Comparison of ENCODE assay signal across 11 mouse cellular contexts in genomic region chr11:52086204-52086864, GRCm38 (mm10). TPM values are rescaled to one million over a fixed set of nuclear protein-coding genes. Genes with fewer than 3 reads are reported as not detected.
DNase-seq lines count a peak whose midpoint lies in the region; ATAC-seq and TF ChIP-seq lines count a peak whose summit lies in the region.
"Had no signal": no experiment of that assay in that cellular context is flagged by ENCODE, and none has a peak within 500 bp of the region (broad histone marks: within the 10 kb centered on the region; RNA-seq: fewer than 3 reads in every experiment).

No protein-coding gene starts in this region.

- H3K27me3 ChIP-seq in intestine, embryonic 14.5 days (replicated peaks; ENCODE audit: control insufficient read depth, insufficient read depth, low read length), result no peaks in the 10 kb centered on the region
- no peaks in the 10 kb centered on the region for H3K27me3 ChIP-seq in intestine, postnatal 0 days (replicated peaks; ENCODE audit: control insufficient read depth, insufficient read depth, low read length)

- H3K9ac ChIP-seq in intestine, embryonic 14.5 days (ENCODE audit: low read length), result no peak overlapping the region
- H3K9ac ChIP-seq in intestine, postnatal 0 days (ENCODE audit: low read depth, low read length), result no peak overlapping the region

- no peaks in the 10 kb centered on the region for H3K36me3 ChIP-seq in intestine, embryonic 14.5 days (ENCODE audit: control insufficient read depth, insufficient read depth, low read length)
- H3K36me3 ChIP-seq in intestine, postnatal 0 days (ENCODE audit: control insufficient read depth, insufficient read depth), result no peaks in the 10 kb centered on the region

- no peak overlapping the region for H3K4me2 ChIP-seq in intestine, embryonic 14.5 days (ENCODE audit: low read length)
- H3K4me2 ChIP-seq in intestine, postnatal 0 days (replicated peaks; ENCODE audit: low read depth), result no peak overlapping the region

- WGBS in intestine, embryonic 14.5 days, result 35% methylated on average over 9 of the region's 9 CpGs
- 24% methylated on average over 9 of the region's 9 CpGs for WGBS in intestine, postnatal 0 days
- 7% methylated on average over 9 of the region's 9 CpGs for WGBS in olfactory bulb, adult 2 months

- 0 out of 2 replicates have a peak, but pooled peaks have one; percentile 5 for ATAC-seq in intestine, embryonic 14.5 days (replicated peaks; ENCODE audit: low FRiP score, low TSS enrichment, low read depth)
- no peak for ATAC-seq in intestine, postnatal 0 days
- ATAC-seq in erythroid progenitor cell, adult 5-6 weeks (replicated peaks; ENCODE audit: low FRiP score, poor library complexity, severe bottlenecking), result no peak

- no peak overlapping the region for H3K4me3 ChIP-seq in intestine, embryonic 14.5 days (ENCODE audit: low read depth, low read length)
- H3K4me3 ChIP-seq in intestine, postnatal 0 days (ENCODE audit: low read depth, low read length), result no peak overlapping the region
- no peak overlapping the region for H3K4me3 ChIP-seq in olfactory bulb, adult 2 months (ENCODE audit: insufficient read depth, low read depth, low read length)

- H3K27ac ChIP-seq in intestine, embryonic 14.5 days (ENCODE audit: low read depth), result peak overlapping the region; percentile 6; the same call in 1 of the 2 replicates
- H3K27ac ChIP-seq in intestine, postnatal 0 days (ENCODE audit: low read depth, low read length), result no peak overlapping the region
- peak overlapping the region; percentile 91 for H3K27ac ChIP-seq in olfactory bulb, adult 2 months (ENCODE audit: insufficient read depth, low read depth, low read length)

- no peak for TF ChIP-seq CTCF in intestine, postnatal 0 days (IDR thresholded peaks at IDR 0.05; ENCODE audit: low read depth)
- TF ChIP-seq CTCF in olfactory bulb, adult 2 months (IDR thresholded peaks at IDR 0.05; ENCODE audit: insufficient read depth, low read depth, low read length), result no peak

- no peak for DNase-seq in intestine, embryonic 14.5 days (ENCODE audit: low spot score)
- peak; percentile 47 to 72 for DNase-seq in frontal cortex, postnatal 36 days (ENCODE audit: low spot score in 2 of 2)
- DNase-seq in layer of hippocampus, postnatal 25 days (ENCODE audit: extremely low spot score in 1 of 2, low spot score in 1 of 2), result peak; percentile 16 to 39
- no peak for DNase-seq in c-Kit-positive CD71-positive TER-119-positive erythroid progenitor cells, embryonic 14.5 days (ENCODE audit: low spot score)
- DNase-seq in B cell, adult 2 months, result no peak

- TF ChIP-seq POLR2A in olfactory bulb, adult 2 months (IDR thresholded peaks at IDR 0.05; ENCODE audit: insufficient read depth, low read depth, low read length), result no peak

- peaks cover 10% of the 10 kb centered on the region; the same call in 1 of the 2 replicates for H3K4me1 ChIP-seq in intestine, embryonic 14.5 days (replicated peaks; ENCODE audit: control insufficient read depth, insufficient read depth, low read length)
- no peaks in the 10 kb centered on the region for H3K4me1 ChIP-seq in intestine, postnatal 0 days (replicated peaks; ENCODE audit: control insufficient read depth, insufficient read depth, low read length)
- H3K4me1 ChIP-seq in olfactory bulb, adult 2 months (ENCODE audit: control insufficient read depth, insufficient read depth, low read length), result peaks cover 14% of the 10 kb centered on the region

- no peaks in the 10 kb centered on the region for H3K9me3 ChIP-seq in intestine, embryonic 14.5 days (ENCODE audit: control insufficient read depth, low read length)
- H3K9me3 ChIP-seq in intestine, postnatal 0 days (ENCODE audit: control insufficient read depth), result no peaks in the 10 kb centered on the region

RNA-seq across cellular contexts. Expression of gene Ppp2ca, which starts 12.1 kb away (rescaled TPM):
- 83.9 and 87.8 TPM in 2 replicates for polyA plus RNA-seq in intestine, embryonic 14.5 days (2014; fragmentation: Nextera tagmentation; extraction: Ambion mirVana)
- polyA plus RNA-seq in intestine, postnatal 0 days (2015; fragmentation: Nextera tagmentation; extraction: Ambion mirVana), result 44.9 and 47.9 TPM in 2 replicates
- 100 to 1,000 TPM; 115 to 119 TPM for total RNA-seq in layer of hippocampus, postnatal 25 days (2021)
- 56.9 and 143 TPM in 2 replicates for polyA plus RNA-seq in olfactory bulb, adult 2 months (2012; ENCODE audit: insufficient read depth, insufficient read length, low replicate concordance, missing spikeins)
- total RNA-seq in erythroid progenitor cell, adult 5-6 weeks (2015; ENCODE audit: low replicate concordance), result 52.6 and 69.2 TPM in 2 replicates
- total RNA-seq in erythroid progenitor cell, adult 5-6 weeks (2017; ENCODE audit: low replicate concordance), result 68.0 and 82.9 TPM in 2 replicates

RNA-seq across cellular contexts. Expression of gene Olfr1373, which starts 59.0 kb away (rescaled TPM):
- not detected in 2 replicates for polyA plus RNA-seq in intestine, embryonic 14.5 days (2014; fragmentation: Nextera tagmentation; extraction: Ambion mirVana)
- not detected in 2 replicates for polyA plus RNA-seq in intestine, postnatal 0 days (2015; fragmentation: Nextera tagmentation; extraction: Ambion mirVana)
- not detected for total RNA-seq in layer of hippocampus, postnatal 25 days (2021)
- polyA plus RNA-seq in olfactory bulb, adult 2 months (2012; ENCODE audit: insufficient read depth, insufficient read length, low replicate concordance, missing spikeins), result not detected in 2 replicates
- not detected in 2 replicates for total RNA-seq in erythroid progenitor cell, adult 5-6 weeks (2015; ENCODE audit: low replicate concordance)
- not detected in 2 replicates for total RNA-seq in erythroid progenitor cell, adult 5-6 weeks (2017; ENCODE audit: low replicate concordance)
- total RNA-seq: MEL had no signal
- polyA plus RNA-seq: gonadal fat pad, adult 2 months; spleen, adult 2 months had no signal

Comparison
In these comparisons a context has a peak if more than half of its experiments do, and no peak if none do; other contexts are left out.
1. DNase-seq: peak in frontal cortex, postnatal 36 days (2 of 2) and layer of hippocampus, postnatal 25 days (2 of 2); none in intestine, embryonic 14.5 days (single experiment), c-Kit-positive CD71-positive TER-119-positive erythroid progenitor cells, embryonic 14.5 days (single experiment) and B cell, adult 2 months (0 of 2).